Mouse (Mus musculus): Measurements from ENCODE around the gene Lat2. TPM values are rescaled to one million over a fixed set of nuclear protein-coding genes. Genes with fewer than 3 reads are reported as not detected.

Gene Lat2
- polyA plus RNA-seq, 1 experiment: 3.3 TPM

- TF ChIP-seq CTCF (conservative IDR thresholded peaks at IDR 0.05; ENCODE audit: insufficient read depth, insufficient read length, low read depth, low read length) (no peak), POLR2A (IDR thresholded peaks at IDR 0.05; ENCODE audit: low read depth, low read length) (no peak)
- Histone ChIP-seq H3K4me1 (ENCODE audit: control insufficient read depth, insufficient read depth, low read length) (no peaks in the 10 kb centered on the region), H3K27ac (ENCODE audit: insufficient read depth, low read depth, low read length) (no peak overlapping the region), H3K4me3 (ENCODE audit: insufficient read depth, low read depth, low read length) (no peak overlapping the region), H3K36me3 (ENCODE audit: control insufficient read depth, insufficient read depth, low read length) (no peaks in the 10 kb centered on the region; the same call in none of the 2 replicates), H3K27me3 (replicated peaks; ENCODE audit: control insufficient read depth, insufficient read depth, low read length) (no peaks in the 10 kb centered on the region)
- 83% methylated on average over 8 of the region's 8 CpGs for WGBS
- DNase-seq: no peak
Measured at GRCm38 (mm10) chr5:134615380-134615779, 555 bp upstream of the Lat2 start.

GRCm38 (mm10) chr5:134614296-134614695 lies 529 bp downstream of the Lat2 start:
- no peak overlapping the region for H3K4me3 ChIP-seq (ENCODE audit: insufficient read depth, low read depth, low read length)
- DNase-seq: no peak
- no peaks in the 10 kb centered on the region for H3K27me3 ChIP-seq (replicated peaks; ENCODE audit: control insufficient read depth, insufficient read depth, low read length)
- no peaks in the 10 kb centered on the region; the same call in 1 of the 2 replicates for H3K36me3 ChIP-seq (ENCODE audit: control insufficient read depth, insufficient read depth, low read length)
- TF ChIP-seq CTCF (conservative IDR thresholded peaks at IDR 0.05; ENCODE audit: insufficient read depth, insufficient read length, low read depth, low read length): no peak
- no peak for TF ChIP-seq POLR2A (IDR thresholded peaks at IDR 0.05; ENCODE audit: low read depth, low read length)
- no peaks in the 10 kb centered on the region for H3K4me1 ChIP-seq (ENCODE audit: control insufficient read depth, insufficient read depth, low read length)
- 86% methylated on average over 8 of the region's 8 CpGs for WGBS
- no peak overlapping the region for H3K27ac ChIP-seq (ENCODE audit: insufficient read depth, low read depth, low read length)

- peak; percentile 24 for DNase-seq
- Histone ChIP-seq H3K36me3 (ENCODE audit: control insufficient read depth, insufficient read depth, low read length) (no peaks in the 10 kb centered on the region), H3K27ac (ENCODE audit: insufficient read depth, low read depth, low read length) (peak overlapping the region; percentile 25; the same call in 1 of the 2 replicates), H3K4me3 (ENCODE audit: insufficient read depth, low read depth, low read length) (0 out of 2 replicates have a peak overlapping the region, but pooled peaks have one; percentile 16), H3K27me3 (replicated peaks; ENCODE audit: control insufficient read depth, insufficient read depth, low read length) (no peaks in the 10 kb centered on the region), H3K4me1 (ENCODE audit: control insufficient read depth, insufficient read depth, low read length) (no peaks in the 10 kb centered on the region)
- TF ChIP-seq CTCF (conservative IDR thresholded peaks at IDR 0.05; ENCODE audit: insufficient read depth, insufficient read length, low read depth, low read length) (no peak), POLR2A (IDR thresholded peaks at IDR 0.05; ENCODE audit: low read depth, low read length) (no peak)
- 82% methylated on average over 9 of the region's 9 CpGs for WGBS
Measured at GRCm38 (mm10) chr5:134613727-134614126, 1.1 kb downstream of the Lat2 start.

GRCm38 (mm10) chr5:134611810-134612521 lies 2.9 kb downstream of the Lat2 start:
- Histone ChIP-seq H3K36me3 (ENCODE audit: control insufficient read depth, insufficient read depth, low read length) (no peaks in the 10 kb centered on the region), H3K27me3 (replicated peaks; ENCODE audit: control insufficient read depth, insufficient read depth, low read length) (no peaks in the 10 kb centered on the region), H3K4me3 (ENCODE audit: insufficient read depth, low read depth, low read length) (no peak overlapping the region), H3K27ac (ENCODE audit: insufficient read depth, low read depth, low read length) (no peak overlapping the region), H3K4me1 (ENCODE audit: control insufficient read depth, insufficient read depth, low read length) (no peaks in the 10 kb centered on the region)
- WGBS: 38% methylated on average over 8 of the region's 8 CpGs
- TF ChIP-seq POLR2A (IDR thresholded peaks at IDR 0.05; ENCODE audit: low read depth, low read length): no peak
- DNase-seq: no peak

GRCm38 (mm10) chr5:134609916-134610643 lies 4.7 kb downstream of the Lat2 start:
- H3K27ac ChIP-seq (ENCODE audit: insufficient read depth, low read depth, low read length): no peak overlapping the region
- H3K27me3 ChIP-seq (replicated peaks; ENCODE audit: control insufficient read depth, insufficient read depth, low read length): no peaks in the 10 kb centered on the region
- 81% methylated on average over 12 of the region's 12 CpGs for WGBS
- no peak for DNase-seq
- no peak overlapping the region for H3K4me3 ChIP-seq (ENCODE audit: insufficient read depth, low read depth, low read length)
- no peaks in the 10 kb centered on the region for H3K4me1 ChIP-seq (ENCODE audit: control insufficient read depth, insufficient read depth, low read length)
- no peaks in the 10 kb centered on the region for H3K36me3 ChIP-seq (ENCODE audit: control insufficient read depth, insufficient read depth, low read length)
- TF ChIP-seq CTCF (conservative IDR thresholded peaks at IDR 0.05; ENCODE audit: insufficient read depth, insufficient read length, low read depth, low read length) (no peak), POLR2A (IDR thresholded peaks at IDR 0.05; ENCODE audit: low read depth, low read length) (no peak)

- TF ChIP-seq CTCF (conservative IDR thresholded peaks at IDR 0.05; ENCODE audit: insufficient read depth, insufficient read length, low read depth, low read length): no peak
- TF ChIP-seq POLR2A (IDR thresholded peaks at IDR 0.05; ENCODE audit: low read depth, low read length): no peak
- H3K27ac ChIP-seq (ENCODE audit: insufficient read depth, low read depth, low read length): no peak overlapping the region
- 76% methylated on average over 5 of the region's 5 CpGs for WGBS
Measured at GRCm38 (mm10) chr5:134607121-134607520, 7.7 kb downstream of the Lat2 start.

GRCm38 (mm10) chr5:134606314-134606713 lies 8.5 kb downstream of the Lat2 start:
- no peak for DNase-seq
- no peaks in the 10 kb centered on the region for H3K4me1 ChIP-seq (ENCODE audit: control insufficient read depth, insufficient read depth, low read length)
- no peaks in the 10 kb centered on the region for H3K36me3 ChIP-seq (ENCODE audit: control insufficient read depth, insufficient read depth, low read length)
- no peak overlapping the region for H3K4me3 ChIP-seq (ENCODE audit: insufficient read depth, low read depth, low read length)
- H3K27ac ChIP-seq (ENCODE audit: insufficient read depth, low read depth, low read length): no peak overlapping the region
- TF ChIP-seq CTCF (conservative IDR thresholded peaks at IDR 0.05; ENCODE audit: insufficient read depth, insufficient read length, low read depth, low read length) (0 out of 2 replicates have a peak, but pooled peaks have one; percentile 16), POLR2A (IDR thresholded peaks at IDR 0.05; ENCODE audit: low read depth, low read length) (no peak)
- H3K27me3 ChIP-seq (replicated peaks; ENCODE audit: control insufficient read depth, insufficient read depth, low read length): no peaks in the 10 kb centered on the region

More at GRCm38 (mm10) chr5:134607121-134607520, 7.7 kb downstream of the Lat2 start:
- H3K36me3 ChIP-seq (ENCODE audit: control insufficient read depth, insufficient read depth, low read length): no peaks in the 10 kb centered on the region
- H3K4me3 ChIP-seq (ENCODE audit: insufficient read depth, low read depth, low read length): no peak overlapping the region
- no peak for DNase-seq
- no peaks in the 10 kb centered on the region for H3K27me3 ChIP-seq (replicated peaks; ENCODE audit: control insufficient read depth, insufficient read depth, low read length)
- no peaks in the 10 kb centered on the region for H3K4me1 ChIP-seq (ENCODE audit: control insufficient read depth, insufficient read depth, low read length)
